Mouse (Mus musculus) cerebral cortex, adult 2 months (tissue): Measurements from ENCODE around the gene Ncapd2.

Experiments
- WGBS: fragments of 180-500 bp; shearing (Covaris S2); methylation state at CpG from one replicate; pipeline ENCODE4 v1.1.7; 2018; 5-methylcytosine and 5-hydroxymethylcytosine counted together

Ncapd2 gene

GRCm38 (mm10) chr6:125145479-125145951 lies 46.0 kb downstream of the Ncapd2 start:
- WGBS: under 1% methylated on average over 32 of the region's 35 CpGs

GRCm38 (mm10) chr6:125145001-125145400 lies 46.5 kb downstream of the Ncapd2 start, which contains the start of gene Iffo1:
Gene Iffo1, plus strand, starts transcription at chr6:125145241.
- under 1% methylated on average over 16 of the region's 16 CpGs for WGBS

GRCm38 (mm10) chr6:125143904-125144303 lies 47.6 kb downstream of the Ncapd2 start:
- 81% methylated on average over 9 of the region's 9 CpGs for WGBS

- 72% methylated on average over 3 of the region's 3 CpGs for WGBS
These were observed 48.4 kb downstream of the Ncapd2 start for GRCm38 (mm10) chr6:125143128-125143527.

GRCm38 (mm10) chr6:125142436-125142835 lies 49.1 kb downstream of the Ncapd2 start:
- 92% methylated on average over 8 of the region's 8 CpGs for WGBS

- WGBS: 90% methylated on average over 7 of the region's 7 CpGs
These were observed 51.8 kb downstream of the Ncapd2 start for GRCm38 (mm10) chr6:125139747-125140146.

- WGBS: 74% methylated on average over 19 of the region's 19 CpGs
These were observed 54.4 kb downstream of the Ncapd2 start for GRCm38 (mm10) chr6:125137002-125137671.

GRCm38 (mm10) chr6:125132470-125132869 lies 59.0 kb downstream of the Ncapd2 start:
- WGBS: 5% methylated on average over 11 of the region's 11 CpGs

- WGBS: under 1% methylated on average over 66 of the region's 66 CpGs
These were observed 60.0 kb downstream of the Ncapd2 start, which contains the start of gene Nop2 for GRCm38 (mm10) chr6:125131302-125132156. Gene Nop2, plus strand, starts transcription at chr6:125131909.

GRCm38 (mm10) chr6:125129710-125130402 lies 61.6 kb downstream of the Ncapd2 start:
- WGBS: 81% methylated on average over 20 of the region's 20 CpGs

GRCm38 (mm10) chr6:125128724-125129123 lies 62.8 kb downstream of the Ncapd2 start:
- 81% methylated on average over 12 of the region's 12 CpGs for WGBS

- WGBS: 76% methylated on average over 8 of the region's 8 CpGs
These were observed 72.1 kb downstream of the Ncapd2 start for GRCm38 (mm10) chr6:125119387-125119786.
